Mouse (Mus musculus) thymus, postnatal 36 days (tissue): ENCODE results near the gene Dmac2.
"Not testable (repeated sequence)": the region's sequence is repeated elsewhere in the genome, so short reads cannot be mapped to it uniquely, and the experiment has no call there.

ENCODE experiments used
- DNase-seq, 2 experiments: peaks; one replicate each; pipeline ENCODE4 v3.0.0; 2022; ENCODE audit warnings: mixed read lengths in 2 of 2

Gene Dmac2

GRCm38 (mm10) chr7:25618865-25619721, at the start of gene Dmac2:
TSS of gene Dmac2 (plus strand) at chr7:25619414.
- DNase-seq: peak; percentile 94 to 96

DNA sequence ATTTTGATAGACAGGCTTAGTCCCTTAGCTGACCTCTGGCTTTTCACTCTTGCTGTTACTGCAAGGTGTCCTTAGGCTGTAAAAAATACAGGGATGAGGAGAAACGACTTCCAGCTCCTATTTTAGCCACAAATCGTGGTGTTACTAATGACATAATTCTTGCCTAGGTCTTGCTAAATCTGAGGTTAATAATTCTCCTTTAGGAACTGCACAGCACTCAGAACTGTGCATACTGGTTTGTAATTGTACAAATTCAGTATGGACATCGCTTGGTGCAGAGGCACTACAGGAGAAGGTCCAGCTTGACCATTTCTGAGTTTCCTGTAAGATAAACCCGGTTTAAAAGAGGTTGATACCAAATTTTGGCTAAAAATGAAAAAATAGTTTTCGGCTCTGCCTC, 45.4 kb upstream of the Dmac2 start:
- DNase-seq: not testable (repeated sequence)

DNA sequence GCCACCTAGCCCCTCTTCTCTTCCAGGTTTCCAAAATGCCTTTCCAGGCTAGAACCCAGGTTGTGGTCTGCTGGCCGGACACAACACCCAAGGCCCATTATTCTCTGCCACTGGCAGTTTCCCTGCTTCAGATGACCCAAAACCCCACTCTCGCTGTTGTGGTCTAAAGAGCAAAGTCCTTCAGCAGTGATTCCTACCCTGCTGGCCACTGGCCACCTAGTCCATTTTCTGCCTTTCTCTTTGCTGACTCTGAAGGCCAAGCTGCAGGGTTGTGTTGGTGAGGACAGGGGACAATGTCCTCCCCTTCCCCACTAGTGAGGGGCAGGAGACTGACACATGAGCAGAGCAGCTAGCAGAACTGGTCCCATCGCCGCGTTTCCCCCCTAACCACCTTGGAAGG, 44.1 kb upstream of the Dmac2 start:
- no peak for DNase-seq

- DNase-seq: peak; percentile 40 to 55
Measured at GRCm38 (mm10) chr7:25575870-25576269, 43.3 kb upstream of the Dmac2 start.

DNA sequence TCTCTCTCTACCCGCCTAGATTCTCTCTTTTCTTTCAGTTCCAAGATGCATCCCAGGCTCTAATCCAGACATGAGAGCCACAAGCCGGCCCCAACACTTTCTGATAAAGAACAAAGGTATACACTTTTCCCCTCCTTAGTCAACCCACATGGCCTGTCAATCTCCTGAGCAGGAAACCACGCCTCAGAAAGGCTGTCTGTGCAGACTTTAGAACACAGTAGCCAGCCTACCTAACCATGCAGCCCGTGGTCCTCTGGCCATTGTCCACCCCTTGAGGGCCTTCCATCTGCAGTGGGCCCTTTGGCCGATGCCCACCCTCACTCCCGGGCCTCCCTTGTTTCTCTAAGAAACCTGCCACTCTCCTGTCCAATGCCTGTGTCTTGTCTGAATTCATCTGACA, 42.9 kb upstream of the Dmac2 start:
- DNase-seq: peak; percentile 41 to 42

- peak; percentile 29 to 40 for DNase-seq
Measured at GRCm38 (mm10) chr7:25576793-25577437, 42.3 kb upstream of the Dmac2 start.

DNA sequence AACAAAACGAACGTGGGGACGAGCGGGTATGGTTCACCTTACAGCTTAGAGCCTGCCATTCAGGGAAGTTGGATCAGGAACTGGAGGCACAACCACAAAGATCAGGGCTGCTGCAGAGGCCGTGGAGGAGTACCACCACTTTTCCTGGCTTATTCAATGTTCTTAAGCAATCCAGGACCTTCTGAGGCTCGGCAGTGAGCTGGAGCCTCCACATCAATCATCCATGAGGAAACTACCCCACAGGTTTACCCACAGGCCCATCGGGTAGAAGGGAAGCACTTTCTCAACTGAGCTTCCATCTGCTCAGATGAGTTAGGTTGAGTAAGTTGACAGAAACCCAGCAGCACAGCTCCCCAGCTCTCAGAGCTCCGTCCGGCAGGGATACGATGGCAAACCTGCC, 39.8 kb upstream of the Dmac2 start:
- no peak for DNase-seq

- no peak for DNase-seq
Measured at GRCm38 (mm10) chr7:25582301-25582810, 36.9 kb upstream of the Dmac2 start.

DNA sequence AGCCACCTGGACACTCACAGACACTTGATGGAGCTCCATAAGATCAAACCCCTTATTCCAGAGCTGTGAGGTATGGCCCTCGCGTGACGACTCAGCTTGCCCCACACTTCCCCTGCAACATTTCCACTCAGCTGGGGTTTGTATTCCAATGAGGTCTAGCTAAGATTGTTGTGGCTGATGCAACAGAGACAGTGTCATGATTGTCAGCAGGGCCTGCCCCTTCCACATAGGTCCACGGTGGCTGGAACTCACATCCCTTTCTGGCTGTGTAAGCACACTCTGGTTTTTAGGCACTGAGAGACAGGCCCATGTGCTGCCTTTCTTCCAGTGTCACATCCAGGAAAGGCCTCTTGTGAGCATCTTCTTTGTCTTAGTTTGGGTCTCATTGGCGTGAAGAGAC, 34.6 kb upstream of the Dmac2 start:
- no peak for DNase-seq

DNA sequence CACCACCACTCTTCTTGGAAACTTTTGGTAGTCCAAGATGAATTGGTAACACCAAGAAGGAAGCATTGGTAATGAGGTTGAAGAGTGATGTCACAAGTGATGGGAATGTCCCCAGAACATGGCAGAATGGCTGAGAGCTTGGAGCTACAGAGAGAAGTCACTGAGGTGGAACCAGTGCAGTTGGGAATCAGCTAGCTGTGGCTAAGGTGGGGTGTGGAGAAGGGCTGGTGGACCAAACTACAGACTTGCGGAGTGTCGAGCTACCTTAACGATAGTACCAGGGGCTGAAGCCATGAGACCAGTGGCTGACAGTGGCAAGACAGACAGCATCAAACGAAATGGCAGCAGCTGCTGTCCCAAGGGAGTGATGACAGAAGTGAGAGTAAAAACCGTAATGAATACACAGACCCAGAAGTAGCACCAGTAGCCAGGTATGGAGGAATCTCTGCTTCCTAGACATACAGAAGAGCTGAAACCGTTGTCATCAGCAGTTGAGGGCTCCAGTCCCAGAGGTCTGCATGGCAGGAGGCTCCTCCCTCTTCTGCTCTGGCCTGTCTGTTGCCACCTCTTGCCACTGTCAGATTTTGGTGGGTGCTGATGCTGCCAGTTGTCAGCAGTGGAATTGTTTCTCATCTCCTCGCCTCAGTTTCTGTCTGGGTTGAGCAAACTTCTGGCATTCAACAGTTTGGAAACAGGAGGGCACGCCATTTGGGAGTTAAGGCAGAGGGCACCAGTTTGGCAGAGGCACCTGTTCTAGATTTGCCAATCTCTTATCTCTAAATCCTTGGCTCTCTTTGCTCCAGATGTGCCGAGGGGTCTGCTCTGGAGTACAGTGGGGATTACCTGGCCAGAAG, 33.6 kb upstream of the Dmac2 start:
- DNase-seq: no peak

DNA sequence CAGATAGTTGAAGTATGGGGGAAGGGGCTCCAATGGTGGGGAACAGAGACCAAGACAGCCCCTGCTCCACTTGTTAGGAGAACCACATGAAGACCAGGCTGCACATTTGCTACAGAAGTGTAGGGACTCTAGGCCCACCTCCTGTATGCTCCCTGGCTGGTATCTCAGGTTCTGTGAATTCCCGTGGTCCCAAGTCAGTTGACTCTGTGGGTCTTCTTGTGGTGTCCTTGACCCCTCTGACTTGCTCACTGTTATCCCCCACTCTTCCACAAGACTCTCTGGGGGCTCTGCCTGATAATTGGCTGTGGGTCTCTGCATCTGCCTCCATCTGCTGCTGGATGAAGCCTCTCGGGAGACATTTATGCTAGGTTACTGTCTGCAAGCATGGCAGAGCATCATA, 28.0 kb upstream of the Dmac2 start:
- DNase-seq: no peak

DNA sequence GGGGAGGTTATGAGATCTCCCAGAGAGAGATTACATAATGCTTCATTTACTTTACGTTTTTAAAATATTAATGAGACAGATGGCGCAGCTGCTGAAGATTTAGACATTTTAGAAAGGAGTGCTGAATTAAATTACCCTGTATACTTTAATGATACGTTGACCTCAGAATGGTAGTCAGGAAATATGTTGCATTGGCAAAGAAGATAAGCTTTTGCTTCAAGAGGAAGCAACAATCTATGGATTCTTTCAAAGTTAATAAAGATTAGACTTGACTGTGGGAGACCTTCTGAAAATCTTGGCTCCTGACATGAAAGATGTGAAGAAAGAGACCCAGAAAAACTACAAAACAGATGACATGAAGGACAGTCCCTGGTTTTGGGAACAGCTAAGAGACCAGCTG, 25.4 kb upstream of the Dmac2 start:
- no peak for DNase-seq

DNA sequence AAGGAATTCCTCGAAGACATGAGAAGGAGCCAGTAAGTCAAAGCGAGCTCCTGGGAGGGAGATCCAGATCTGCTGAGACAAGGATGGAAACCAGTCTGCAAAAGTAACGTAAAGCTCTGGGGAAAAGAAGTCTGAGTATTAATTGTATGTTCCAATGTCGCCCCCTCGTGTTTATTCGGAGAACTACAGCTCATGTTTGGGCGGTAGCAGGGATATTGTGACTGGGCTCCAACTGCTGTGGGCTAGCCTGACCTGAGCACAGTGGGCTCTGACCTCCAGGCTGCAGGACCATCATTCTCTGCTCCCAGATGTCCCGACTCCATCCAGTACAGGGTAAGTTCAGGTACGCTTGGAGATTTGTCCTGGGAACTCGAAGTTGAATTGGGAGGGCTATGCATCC, 19.6 kb upstream of the Dmac2 start:
- DNase-seq: peak; percentile 58 to 74

DNA sequence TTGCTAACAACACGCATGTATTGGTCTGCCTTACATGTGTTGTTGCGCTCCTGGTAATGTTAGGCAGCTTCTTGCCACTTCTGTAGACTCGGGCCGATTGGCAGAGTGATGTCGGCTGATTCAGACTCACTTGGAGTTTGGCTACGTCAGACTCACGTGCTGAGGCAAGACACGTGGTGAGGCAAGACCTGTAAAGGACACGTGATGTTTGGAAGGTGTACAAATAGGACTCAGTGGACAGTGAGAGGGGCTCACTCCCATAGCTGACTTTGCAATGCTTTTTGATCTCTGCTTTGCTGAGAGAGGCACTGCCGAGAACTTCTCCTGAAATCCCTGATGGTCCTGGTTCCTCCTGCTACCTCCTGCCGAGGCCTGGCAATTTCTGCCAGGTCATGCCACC, 18.5 kb upstream of the Dmac2 start:
- no peak for DNase-seq

GRCm38 (mm10) chr7:25601346-25601745, 17.9 kb upstream of the Dmac2 start:
- no peak for DNase-seq

DNA sequence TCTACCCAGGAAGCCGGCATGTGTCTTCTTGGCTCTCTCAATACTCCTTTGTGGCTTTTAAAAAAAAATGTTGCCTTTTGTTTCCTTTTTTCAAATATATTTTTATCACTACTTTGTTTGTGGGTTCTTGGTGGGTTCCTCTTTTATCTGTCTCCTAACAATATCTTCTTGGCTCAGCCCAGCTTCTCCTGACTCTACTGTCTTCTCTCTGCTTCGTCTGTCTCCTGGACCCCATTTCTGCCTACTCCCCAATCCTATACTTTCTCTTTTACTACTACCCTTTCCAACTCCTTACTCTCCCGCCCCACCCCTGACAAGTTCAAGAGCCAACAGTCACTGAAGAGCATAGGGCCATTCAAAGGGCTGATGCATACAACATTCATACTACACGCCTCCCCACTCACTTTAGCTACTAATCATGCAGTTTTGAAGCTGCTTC, 12.6 kb upstream of the Dmac2 start:
- DNase-seq: no peak

DNA sequence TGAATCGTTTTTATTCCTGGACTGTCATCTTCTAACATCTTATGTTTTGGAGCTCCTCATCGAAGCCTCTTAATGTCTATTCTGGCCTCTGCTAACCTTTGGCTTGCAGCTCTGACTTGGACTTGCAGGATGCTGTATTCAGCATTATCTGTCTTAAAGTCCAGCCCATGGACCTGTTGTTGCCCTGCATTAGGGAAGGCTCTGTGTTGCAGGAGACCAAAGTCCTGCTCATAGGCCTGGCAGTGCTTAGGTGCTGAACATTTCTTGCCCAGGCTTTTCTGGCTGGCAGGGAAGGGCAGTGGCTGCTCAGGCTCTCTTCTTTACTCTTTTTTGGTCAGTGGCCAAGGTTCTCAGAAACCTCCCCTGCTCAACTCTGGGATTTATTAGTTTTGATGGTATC, 12.0 kb upstream of the Dmac2 start:
- DNase-seq: no peak

- DNase-seq: no peak
Measured at GRCm38 (mm10) chr7:25610056-25610455, 9.2 kb upstream of the Dmac2 start.

- no peak for DNase-seq
Measured at GRCm38 (mm10) chr7:25611501-25611900, 7.7 kb upstream of the Dmac2 start.

DNA sequence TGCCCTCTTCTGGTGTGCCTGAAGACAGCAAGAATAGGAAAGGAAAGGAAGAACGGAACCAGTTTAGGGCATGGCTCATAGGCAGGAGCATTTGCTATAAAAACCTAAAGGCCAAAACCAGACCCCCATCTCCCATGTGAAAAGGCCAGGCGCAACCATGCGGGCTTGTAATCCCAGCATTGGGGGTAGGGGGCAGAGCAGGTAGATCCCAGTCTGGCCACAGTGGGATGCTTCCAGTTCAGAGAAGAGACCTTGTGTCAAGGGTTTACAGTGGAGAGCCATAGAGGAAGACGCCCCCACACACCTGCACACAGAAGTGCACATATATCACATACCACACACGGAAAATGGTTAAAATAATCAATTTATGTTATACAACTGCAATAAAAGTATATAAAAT, 5.1 kb upstream of the Dmac2 start:
- DNase-seq: no peak

DNA sequence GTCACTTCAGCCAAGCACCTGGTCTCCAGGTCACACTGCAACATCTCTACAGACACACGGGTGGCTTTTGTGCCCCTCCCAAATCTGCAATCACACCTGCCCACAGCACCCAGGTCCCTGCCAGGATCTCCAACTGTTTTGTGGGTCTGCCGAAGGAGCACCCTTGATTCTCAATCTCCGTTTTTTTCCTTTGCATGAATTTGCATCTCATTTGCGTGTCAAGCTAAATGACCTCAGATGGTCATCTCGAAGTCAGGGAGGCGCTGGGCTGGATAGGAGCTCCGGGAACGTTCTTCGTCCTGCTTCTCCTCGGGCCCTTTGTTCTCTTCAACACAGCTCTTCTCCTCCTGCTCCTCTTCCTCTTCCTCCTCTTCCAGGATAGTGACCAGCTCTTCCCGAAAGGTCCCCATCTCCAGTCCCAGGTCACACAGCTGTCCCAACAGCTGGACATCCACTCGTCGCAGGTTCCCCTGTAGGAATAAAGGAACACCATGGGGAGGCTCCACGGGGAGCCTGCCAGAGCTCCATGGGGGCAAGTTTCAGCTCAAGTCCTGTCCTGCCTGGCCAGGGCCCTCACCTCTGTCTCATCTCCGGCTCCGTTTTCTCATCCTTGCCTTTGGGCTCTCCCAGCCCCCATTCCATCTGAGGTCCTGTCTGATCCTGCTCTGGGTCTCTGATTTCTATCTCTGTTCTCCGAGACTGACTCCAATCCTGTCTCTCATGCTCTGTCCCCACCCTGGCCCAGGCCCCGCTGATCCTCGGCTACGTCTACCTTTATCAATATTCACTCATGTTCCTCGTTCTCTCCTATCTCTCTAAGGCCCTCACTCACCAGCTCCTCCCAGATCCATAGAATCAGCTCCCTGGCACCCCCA, 4.1 kb upstream of the Dmac2 start:
- no peak for DNase-seq

DNA sequence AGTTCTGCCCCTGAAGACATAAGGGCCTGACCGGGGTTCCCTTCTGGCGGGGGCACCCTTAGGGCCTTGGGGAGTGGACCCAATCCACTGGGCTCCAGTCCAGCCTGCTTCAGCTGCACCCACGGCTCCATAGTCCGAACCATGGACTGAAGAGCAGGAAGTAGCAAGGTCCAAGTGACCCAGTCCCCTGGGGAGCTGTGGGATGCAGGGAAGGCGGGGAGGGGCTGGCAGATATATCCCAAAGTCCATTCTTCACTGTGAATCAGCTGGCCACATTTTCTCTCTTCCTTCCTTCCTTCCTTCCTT, 3.6 kb upstream of the Dmac2 start, which contains the start of gene Erich4:
Gene Erich4, minus strand, starts transcription at position 187 of the 306 bp plus-strand sequence.
- peak in 1 of 2 experiments; percentile 3 for DNase-seq
